Mouse (Mus musculus) left cerebral cortex, adult 8-10 months (tissue): ENCODE measurements at regions not wholly inside any gene's neighbourhood (a gene's known extent, or its start where the extent isn't known, plus 50 kb on each side); places are given as distances from the start of the nearest gene placed in this dataset.

Experiments
- DNase-seq, 2 experiments: peaks; one replicate each; pipeline ENCODE4 v3.0.0; 2022; ENCODE audit warnings: low spot score in 2 of 2

GRCm38 (mm10) chr9:85379135-85379534, 52.0 kb upstream of the Tent5a start:
- DNase-seq: no peak
